Mouse (Mus musculus) embryonic facial prominence, embryonic 11.5 days (tissue): ENCODE data around the gene Rgmb. TPM values are rescaled to one million over a fixed set of nuclear protein-coding genes. Genes with fewer than 3 reads are reported as not detected.
A peak's percentile ranks its signal among the peaks of the same experiment; 100 is the strongest.

Experiments used
- ATAC-seq: fragments of 200-750 bp; cut with Nextera tagmentation; replicated peaks from 2 replicates; pipeline ENCODE4 v1.8.0; 2017; ENCODE audit warnings: low read depth; ENCODE audit not compliant: insufficient number of reproducible peaks, low FRiP score, low TSS enrichment
- DNase-seq: peaks from one replicate; pipeline ENCODE4 v3.0.0-alpha.2; 2015; ENCODE audit warnings: low spot score
- H3K27ac ChIP-seq: fragments of 300-500 bp; sonication (generic); replicated peaks from 2 replicates; pipeline ENCODE4 v1.5.1; 2014; ENCODE audit warnings: mild to moderate bottlenecking, low read depth, low read length, control low read depth
- H3K27me3 ChIP-seq: fragments of 300-500 bp; sonication (generic); 2 replicates; pipeline ENCODE4 v1.6.1; 2014; ENCODE audit warnings: mild to moderate bottlenecking, low read length, moderate library complexity, mixed read lengths; ENCODE audit not compliant: control insufficient read depth, insufficient read depth
- H3K36me3 ChIP-seq: fragments of 300-500 bp; sonication (generic); replicated peaks from 2 replicates; pipeline ENCODE4 v1.6.1; 2014; ENCODE audit warnings: low read depth, mild to moderate bottlenecking, low read length, moderate library complexity, mixed read lengths; ENCODE audit not compliant: control insufficient read depth, insufficient read depth
- H3K4me1 ChIP-seq: fragments of 300-500 bp; sonication (generic); 2 replicates; pipeline ENCODE4 v1.6.1; 2014; ENCODE audit warnings: low read length, mixed read lengths; ENCODE audit not compliant: control insufficient read depth, insufficient read depth
- H3K4me2 ChIP-seq: fragments of 300-500 bp; sonication (generic); 2 replicates; pipeline ENCODE4 v1.6.1; 2014; ENCODE audit warnings: low read depth, mild to moderate bottlenecking, control low read depth, low read length, moderate library complexity
- H3K4me3 ChIP-seq: fragments of 300-500 bp; sonication (generic); 2 replicates; pipeline ENCODE4 v1.5.1; 2014; ENCODE audit warnings: low read depth, low read length, control low read depth
- H3K9ac ChIP-seq: fragments of 300-500 bp; sonication (generic); replicated peaks from 2 replicates; pipeline ENCODE4 v1.6.1; 2014; ENCODE audit warnings: mild to moderate bottlenecking, control low read depth, low read length
- H3K9me3 ChIP-seq: fragments of 300-500 bp; sonication (generic); replicated peaks from 2 replicates; pipeline ENCODE4 v1.6.1; 2016; ENCODE audit warnings: mild to moderate bottlenecking, low read length, inconsistent platforms, mixed read lengths; ENCODE audit not compliant: control insufficient read depth
- WGBS: fragments of 180-500 bp; shearing (Covaris S2); extraction: QIAGEN DNeasy Blood & Tissue Kit; methylation state at CpG from one replicate; pipeline ENCODE4 v1.1.7; 2014; 5-methylcytosine and 5-hydroxymethylcytosine counted together
- polyA plus RNA-seq: library from polyadenylated mRNA; unstranded; fragments of >200 nt; fragmentation: Nextera tagmentation; extraction: Ambion mirVana; gene quantifications from 2 replicates; pipeline ENCODE4 v1.2.1, GENCODE M21; 2014

Gene Rgmb
- polyA plus RNA-seq, 1 experiment from 2014 or later, result 28.9 TPM

DNA sequence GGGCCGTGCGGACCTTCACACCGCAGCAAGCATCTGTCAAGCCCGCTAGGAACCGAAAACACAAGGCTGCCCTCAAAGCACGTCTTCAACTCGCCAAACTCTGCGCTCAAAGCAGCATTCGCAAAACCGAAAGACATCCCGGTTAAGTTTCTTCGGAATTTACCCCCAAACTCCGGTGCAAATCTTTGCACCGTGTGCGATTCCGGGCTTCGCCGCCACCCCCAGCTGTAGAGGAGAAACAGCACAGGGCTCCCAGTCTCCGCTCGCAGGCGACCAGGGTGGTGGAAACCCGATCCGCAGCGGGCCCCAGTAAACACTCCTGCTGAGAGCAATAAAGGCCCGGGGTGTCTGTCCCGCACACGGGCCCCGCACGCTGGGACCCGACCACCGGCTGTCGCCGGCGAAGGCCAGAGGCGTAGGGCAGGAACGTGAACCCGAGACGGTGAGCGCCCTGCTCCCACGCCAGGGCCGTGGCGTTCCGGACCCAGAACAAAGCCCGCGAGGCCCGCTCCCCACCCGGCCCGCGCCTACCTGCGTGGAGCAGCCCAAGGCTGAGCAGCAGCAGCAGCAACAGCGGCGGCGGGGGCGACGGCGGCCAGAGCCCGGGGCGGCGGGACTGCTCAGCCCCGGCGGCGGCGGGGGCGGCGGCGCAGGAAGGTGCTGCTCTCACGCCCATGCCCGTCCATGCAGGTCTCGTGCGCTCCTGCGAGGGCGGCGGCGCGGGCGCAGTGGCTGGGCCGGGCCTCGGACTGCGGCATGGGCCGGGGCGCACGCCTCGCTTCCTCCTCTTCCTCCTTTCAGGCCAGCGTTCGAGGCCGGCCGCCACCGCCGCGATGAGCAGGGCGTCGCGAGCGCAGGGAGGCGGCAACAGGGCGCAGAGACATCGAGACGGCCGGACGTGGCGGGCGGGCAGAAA lies 5.1 kb downstream of the Rgmb start:
- H3K36me3 ChIP-seq, result no peaks in the 10 kb centered on the region
- peak overlapping the region; percentile 60 for H3K27ac ChIP-seq
- peak overlapping the region; percentile 92 for H3K9ac ChIP-seq
- H3K9me3 ChIP-seq, result no peaks in the 10 kb centered on the region
- WGBS, result 0% methylated on average over 87 of the region's 102 CpGs
- peak overlapping the region; percentile 84 for H3K4me3 ChIP-seq
- peak overlapping the region; percentile 80 for H3K4me2 ChIP-seq
- no peaks in the 10 kb centered on the region; the same call in none of the 2 replicates for H3K4me1 ChIP-seq
- no peaks in the 10 kb centered on the region for H3K27me3 ChIP-seq
- DNase-seq (peak; percentile 64), ATAC-seq (peak; percentile 46)

GRCm38 (mm10) chr17:15824854-15825253 lies 6.0 kb downstream of the Rgmb start:
- peak overlapping the region; percentile 84 for H3K4me3 ChIP-seq
- peak overlapping the region; percentile 80 for H3K4me2 ChIP-seq
- H3K27me3 ChIP-seq, result no peaks in the 10 kb centered on the region
- WGBS, result 19% methylated on average over 3 of the region's 3 CpGs
- ATAC-seq, result no peak
- DNase-seq, result no peak
- no peaks in the 10 kb centered on the region for H3K9me3 ChIP-seq
- no peaks in the 10 kb centered on the region; the same call in 1 of the 2 replicates for H3K36me3 ChIP-seq
- H3K27ac ChIP-seq, result peak overlapping the region; percentile 60; the same call in 1 of the 2 replicates
- H3K4me1 ChIP-seq, result no peaks in the 10 kb centered on the region; the same call in none of the 2 replicates
- H3K9ac ChIP-seq, result peak overlapping the region; percentile 46

GRCm38 (mm10) chr17:15824337-15824736 lies 6.5 kb downstream of the Rgmb start:
- DNase-seq, result no peak
- no peak for ATAC-seq
- H3K27me3 ChIP-seq, result no peaks in the 10 kb centered on the region
- no peak overlapping the region for H3K27ac ChIP-seq
- 45% methylated on average over 11 of the region's 11 CpGs for WGBS
- peak overlapping the region; percentile 46 for H3K9ac ChIP-seq
- H3K4me2 ChIP-seq, result peak overlapping the region; percentile 80
- H3K4me3 ChIP-seq, result peak overlapping the region; percentile 84
- no peaks in the 10 kb centered on the region; the same call in 1 of the 2 replicates for H3K4me1 ChIP-seq
- no peaks in the 10 kb centered on the region for H3K9me3 ChIP-seq
- no peaks in the 10 kb centered on the region; the same call in 1 of the 2 replicates for H3K36me3 ChIP-seq

DNA sequence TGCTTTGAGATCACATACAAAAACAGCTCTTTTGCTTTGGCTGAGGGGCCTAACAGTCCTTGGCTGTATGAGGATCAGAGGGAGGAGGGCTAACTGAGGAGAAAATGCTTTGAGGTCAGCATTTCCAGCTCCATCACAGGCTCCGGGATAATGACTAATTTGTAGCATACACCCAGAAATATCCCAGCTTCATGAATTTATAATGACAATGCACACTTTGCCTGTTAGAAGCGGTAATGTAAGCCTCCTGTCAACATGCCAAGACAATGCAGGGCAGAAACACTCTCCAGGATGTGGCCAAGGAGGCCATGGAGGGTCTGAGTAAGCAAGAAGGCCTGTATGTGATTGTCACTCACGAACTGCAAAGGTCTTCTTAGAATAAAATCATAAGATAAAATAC lies 7.0 kb downstream of the Rgmb start:
- ATAC-seq (no peak), DNase-seq (no peak)
- H3K9ac ChIP-seq, result peak overlapping the region; percentile 46
- peak overlapping the region; percentile 80 for H3K4me2 ChIP-seq
- H3K4me3 ChIP-seq, result peak overlapping the region; percentile 84
- no peaks in the 10 kb centered on the region; the same call in 1 of the 2 replicates for H3K36me3 ChIP-seq
- no peaks in the 10 kb centered on the region; the same call in 1 of the 2 replicates for H3K4me1 ChIP-seq
- H3K27me3 ChIP-seq, result no peaks in the 10 kb centered on the region
- WGBS, result 43% methylated on average over 3 of the region's 3 CpGs
- H3K27ac ChIP-seq, result no peak overlapping the region
- no peaks in the 10 kb centered on the region for H3K9me3 ChIP-seq

GRCm38 (mm10) chr17:15823215-15823614 lies 7.6 kb downstream of the Rgmb start:
- Histone ChIP-seq H3K4me3 (peak overlapping the region; percentile 84; the same call in 1 of the 2 replicates), H3K4me1 (no peaks in the 10 kb centered on the region; the same call in 1 of the 2 replicates), H3K27me3 (no peaks in the 10 kb centered on the region), H3K27ac (no peak overlapping the region), H3K4me2 (peak overlapping the region; percentile 21), H3K36me3 (no peaks in the 10 kb centered on the region; the same call in 1 of the 2 replicates), H3K9me3 (no peaks in the 10 kb centered on the region), H3K9ac (no peak overlapping the region)
- WGBS, result 27% methylated on average over 5 of the region's 5 CpGs
- DNase-seq, result no peak
- no peak for ATAC-seq

DNA sequence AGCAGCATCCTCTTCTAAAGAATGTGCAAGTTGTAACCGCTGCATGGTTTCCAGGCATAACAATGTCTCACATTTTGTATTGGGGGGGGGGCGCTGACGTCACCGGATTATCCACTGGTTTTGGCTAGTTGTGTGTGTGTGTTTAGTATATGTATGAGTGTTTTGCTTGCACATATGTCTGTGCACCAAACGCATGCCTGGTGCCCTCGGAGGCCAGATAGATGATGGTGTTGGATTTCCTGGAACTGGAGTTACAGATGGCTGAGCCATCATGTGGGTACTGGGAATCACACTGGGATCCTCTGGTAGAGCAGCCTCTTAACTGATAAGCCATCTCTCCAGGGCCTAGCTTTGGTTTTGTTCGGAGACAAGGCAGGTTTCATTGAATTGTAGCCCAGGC lies 8.5 kb downstream of the Rgmb start:
- H3K4me1 ChIP-seq, result no peaks in the 10 kb centered on the region; the same call in 1 of the 2 replicates
- no peak overlapping the region for H3K4me2 ChIP-seq
- no peak overlapping the region for H3K4me3 ChIP-seq
- 76% methylated on average over 7 of the region's 7 CpGs for WGBS
- ATAC-seq (no peak), DNase-seq (no peak)
- no peaks in the 10 kb centered on the region for H3K27me3 ChIP-seq
- no peaks in the 10 kb centered on the region for H3K9me3 ChIP-seq
- H3K9ac ChIP-seq, result no peak overlapping the region
- no peak overlapping the region for H3K27ac ChIP-seq
- H3K36me3 ChIP-seq, result no peaks in the 10 kb centered on the region; the same call in 1 of the 2 replicates

- Histone ChIP-seq H3K4me1 (no peaks in the 10 kb centered on the region), H3K9ac (no peak overlapping the region), H3K4me2 (no peak overlapping the region), H3K9me3 (no peaks in the 10 kb centered on the region), H3K36me3 (no peaks in the 10 kb centered on the region; the same call in none of the 2 replicates), H3K27ac (no peak overlapping the region), H3K27me3 (no peaks in the 10 kb centered on the region), H3K4me3 (no peak overlapping the region)
- 85% methylated on average over 4 of the region's 4 CpGs for WGBS
- ATAC-seq (no peak), DNase-seq (no peak)
Measured at GRCm38 (mm10) chr17:15821706-15822105, 9.1 kb downstream of the Rgmb start.

GRCm38 (mm10) chr17:15820761-15821160 lies 10.1 kb downstream of the Rgmb start:
- H3K4me2 ChIP-seq, result no peak overlapping the region
- 63% methylated on average over 10 of the region's 10 CpGs for WGBS
- no peaks in the 10 kb centered on the region for H3K4me1 ChIP-seq
- ATAC-seq (no peak), DNase-seq (no peak)
- H3K4me3 ChIP-seq, result no peak overlapping the region
- H3K9ac ChIP-seq, result no peak overlapping the region
- no peaks in the 10 kb centered on the region; the same call in none of the 2 replicates for H3K36me3 ChIP-seq
- no peaks in the 10 kb centered on the region for H3K9me3 ChIP-seq
- no peaks in the 10 kb centered on the region for H3K27me3 ChIP-seq
- H3K27ac ChIP-seq, result no peak overlapping the region
